Mouse (Mus musculus) heart, postnatal 0 days (tissue): Measurements from ENCODE around the gene Cox14. TPM values are rescaled to one million over a fixed set of nuclear protein-coding genes. Genes with fewer than 3 reads are reported as not detected.

Experiments
- ATAC-seq: fragments of 200-750 bp; cut with Nextera tagmentation; 2 replicates; pipeline ENCODE4 v1.8.0; 2017; ENCODE audit warnings: low read depth, moderate number of reproducible peaks, moderate library complexity; ENCODE audit not compliant: insufficient read depth
- DNase-seq: peaks from one replicate; pipeline ENCODE4 v3.0.0-alpha.2; 2016; ENCODE audit warnings: low spot score
- H3K27ac ChIP-seq: fragments of 300-500 bp; sonication (generic); 2 replicates; pipeline ENCODE4 v1.5.1; 2014; ENCODE audit warnings: low read depth, mild to moderate bottlenecking
- H3K27me3 ChIP-seq: fragments of 300-500 bp; sonication (generic); 2 replicates; pipeline ENCODE4 v1.6.1; 2014; ENCODE audit warnings: low read length, mixed read lengths; ENCODE audit not compliant: control insufficient read depth, insufficient read depth
- H3K36me3 ChIP-seq: fragments of 300-500 bp; sonication (generic); replicated peaks from 2 replicates; pipeline ENCODE4 v1.6.1; 2014; ENCODE audit warnings: low read length, mixed read lengths; ENCODE audit not compliant: control insufficient read depth, insufficient read depth
- H3K4me1 ChIP-seq: fragments of 300-500 bp; sonication (generic); 2 replicates; pipeline ENCODE4 v1.6.1; 2014; ENCODE audit warnings: antibody characterized with exemption; ENCODE audit not compliant: control insufficient read depth, insufficient read depth
- H3K4me2 ChIP-seq: fragments of 300-500 bp; sonication (generic); 2 replicates; pipeline ENCODE4 v1.6.1; 2014; ENCODE audit warnings: low read depth, mild to moderate bottlenecking, low read length, moderate library complexity
- H3K4me3 ChIP-seq: fragments of 300-500 bp; sonication (generic); 2 replicates; pipeline ENCODE4 v1.5.1; 2014; ENCODE audit warnings: low read depth, low read length
- H3K9ac ChIP-seq: fragments of 300-500 bp; sonication (generic); replicated peaks from 2 replicates; pipeline ENCODE4 v1.6.1; 2014; ENCODE audit warnings: low read depth, low read length, mixed read lengths
- H3K9me3 ChIP-seq: fragments of 300-500 bp; sonication (generic); replicated peaks from 2 replicates; pipeline ENCODE4 v1.6.1; 2016; ENCODE audit warnings: low read length; ENCODE audit not compliant: control insufficient read depth
- CTCF ChIP-seq: IDR thresholded peaks from 2 replicates; pipeline ENCODE4 v1.5.1; 2016; ENCODE audit warnings: antibody characterized with exemption, control low read depth, low read depth
- EP300 ChIP-seq: IDR thresholded peaks from 2 replicates; pipeline ENCODE4 v1.6.1; 2016; ENCODE audit warnings: antibody characterized with exemption, low read depth
- WGBS: fragments of 180-500 bp; shearing (Covaris S2); extraction: QIAGEN DNeasy Blood & Tissue Kit; methylation state at CpG from one replicate; pipeline ENCODE4 v1.1.7; 2014; 5-methylcytosine and 5-hydroxymethylcytosine counted together
- polyA plus RNA-seq: library from polyadenylated mRNA; unstranded; fragments of >200 nt; fragmentation: Nextera tagmentation; extraction: Ambion mirVana; gene quantifications from 2 replicates; pipeline ENCODE4 v1.2.1, GENCODE M21; 2015
- total RNA-seq: library from RNA; depleted of rRNA; stranded (reverse); fragments of >200 nt; gene quantifications from 2 replicates; pipeline ENCODE4 v1.2.3, GENCODE M21; 2014; ENCODE audit warnings: low replicate concordance; rRNA removed

Cox14 gene
- total RNA-seq (94.2 and 195 TPM in 2 replicates), polyA plus RNA-seq (341 and 358 TPM in 2 replicates)

DNA sequence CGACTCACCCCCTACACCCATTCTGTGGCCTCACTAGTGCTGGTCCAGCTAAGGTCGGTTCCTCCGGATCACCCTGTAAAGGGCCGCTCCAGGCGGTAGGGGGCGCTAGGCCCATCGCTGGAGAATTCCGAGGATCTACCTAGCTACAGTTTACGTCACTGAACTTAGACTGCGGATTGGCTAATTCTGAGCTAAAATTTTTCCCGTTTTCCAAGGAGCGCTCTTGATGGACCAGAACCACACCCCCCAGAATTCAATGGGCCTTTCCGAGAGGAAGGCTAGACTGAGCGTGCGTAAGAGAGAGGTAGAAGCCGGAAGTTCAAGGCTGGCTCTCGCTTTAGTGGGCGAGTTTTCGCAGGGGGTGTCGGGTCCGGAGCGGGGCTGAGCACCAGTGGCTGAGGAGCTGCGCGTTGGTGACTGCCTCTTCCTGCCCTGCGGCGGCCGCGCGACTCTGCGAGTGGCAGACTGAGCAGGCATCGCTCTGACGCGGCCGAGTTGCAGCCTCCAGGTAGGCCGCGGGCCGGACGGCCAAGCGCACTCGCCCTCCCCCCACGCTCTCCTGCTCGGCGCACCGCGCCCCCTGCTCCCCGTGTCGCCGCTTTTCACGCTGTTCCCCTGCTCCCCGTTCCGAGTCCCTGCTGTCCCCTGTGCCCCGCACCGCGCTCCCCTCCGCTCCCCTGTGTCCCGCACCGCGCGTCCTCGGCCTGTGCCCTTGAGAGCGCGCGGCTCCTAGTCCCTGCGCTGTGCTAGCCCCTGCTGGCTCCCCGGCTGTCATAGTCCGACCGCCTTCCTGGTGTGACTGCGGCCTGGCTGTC, at the start of gene Cox14:
Cox14 (plus strand) TSS at position 278 of the 815 bp plus-strand sequence.
- peak; percentile 86 for ATAC-seq

GRCm38 (mm10) chr15:99677089-99677488, 48.3 kb upstream of the Cox14 start:
- H3K36me3 ChIP-seq: no peaks in the 10 kb centered on the region
- DNase-seq (no peak), ATAC-seq (no peak)
- peaks cover 36% of the 10 kb centered on the region for H3K27me3 ChIP-seq
- no peak for TF ChIP-seq CTCF
- no peak for TF ChIP-seq EP300
- no peak overlapping the region for H3K9ac ChIP-seq
- H3K9me3 ChIP-seq: no peaks in the 10 kb centered on the region
- no peak overlapping the region for H3K4me3 ChIP-seq
- H3K4me1 ChIP-seq: no peaks in the 10 kb centered on the region
- WGBS: 50% methylated on average over 8 of the region's 8 CpGs
- H3K4me2 ChIP-seq: no peak overlapping the region
- H3K27ac ChIP-seq: no peak overlapping the region

More for the DNA sequence above, at the start of gene Cox14:
- peak; percentile 100 for DNase-seq
- Histone ChIP-seq H3K9ac (peak within 1 kb of the TSS; percentile 94), H3K36me3 (peaks cover 19% of the 10 kb centered on the region), H3K27me3 (no peaks in the 10 kb centered on the region), H3K4me2 (peak within 1 kb of the TSS; percentile 63), H3K27ac (peak within 1 kb of the TSS; percentile 98), H3K4me3 (peak within 1 kb of the TSS; percentile 79), H3K9me3 (no peaks in the 10 kb centered on the region), H3K4me1 (peaks cover 32% of the 10 kb centered on the region)
- WGBS: under 1% methylated on average over 59 of the region's 68 CpGs
- peak; percentile 37; the same call in 1 of the 2 replicates for TF ChIP-seq EP300
- peak; percentile 95 for TF ChIP-seq CTCF

DNA sequence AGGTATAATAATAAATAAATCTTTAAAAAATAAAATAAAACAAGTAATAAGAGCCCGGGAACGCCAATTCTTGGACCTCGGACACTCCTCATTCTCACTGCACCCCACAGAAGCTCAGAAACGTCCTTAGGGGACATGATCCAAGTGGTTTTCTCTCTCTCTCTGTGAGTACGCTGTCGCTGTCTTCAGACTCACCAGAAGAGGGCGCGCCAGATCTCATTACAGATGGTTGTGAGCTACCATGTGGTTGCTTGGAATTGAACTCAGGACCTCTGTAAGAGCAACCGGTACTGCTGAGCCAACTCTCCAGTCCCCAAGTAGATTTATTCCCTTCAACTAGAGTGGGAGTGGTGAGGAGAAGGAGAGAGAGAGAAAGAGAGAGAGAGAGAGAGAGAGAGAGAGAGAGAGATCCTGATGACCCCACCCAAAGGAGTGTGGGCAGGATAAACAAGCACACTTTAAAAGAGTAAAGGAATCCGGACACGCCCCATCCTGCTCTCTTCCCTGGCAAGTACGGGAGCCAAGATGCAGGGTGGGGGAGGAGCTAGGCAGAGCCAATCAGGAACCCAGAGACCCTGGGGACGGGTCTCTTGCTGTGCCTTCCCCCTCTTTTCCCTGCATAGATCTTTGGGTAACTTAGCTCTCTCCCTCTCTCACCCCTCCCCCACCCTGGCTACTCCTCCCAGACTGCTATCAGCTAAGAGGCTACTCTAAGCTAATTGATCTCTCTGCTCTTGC, 47.2 kb upstream of the Cox14 start:
- no peaks in the 10 kb centered on the region for H3K36me3 ChIP-seq
- H3K27me3 ChIP-seq: peaks cover 25% of the 10 kb centered on the region
- DNase-seq: peak; percentile 8
- 10% methylated on average over 13 of the region's 13 CpGs for WGBS
- H3K9me3 ChIP-seq: no peaks in the 10 kb centered on the region
- H3K4me2 ChIP-seq: no peak overlapping the region
- no peak overlapping the region for H3K27ac ChIP-seq
- TF ChIP-seq CTCF (peak; percentile 28), EP300 (no peak)
- H3K4me3 ChIP-seq: no peak overlapping the region
- ATAC-seq: no peak
- H3K9ac ChIP-seq: no peak overlapping the region
- H3K4me1 ChIP-seq: no peaks in the 10 kb centered on the region

- H3K4me1 ChIP-seq: no peaks in the 10 kb centered on the region
- no peak for ATAC-seq
- H3K9ac ChIP-seq: no peak overlapping the region
- WGBS: 57% methylated on average over 7 of the region's 7 CpGs
- no peak overlapping the region for H3K4me3 ChIP-seq
- no peaks in the 10 kb centered on the region for H3K9me3 ChIP-seq
- no peak overlapping the region for H3K27ac ChIP-seq
- no peak for TF ChIP-seq EP300
- TF ChIP-seq CTCF: no peak
- H3K27me3 ChIP-seq: peaks cover 17% of the 10 kb centered on the region
- H3K36me3 ChIP-seq: no peaks in the 10 kb centered on the region
- no peak for DNase-seq
- H3K4me2 ChIP-seq: no peak overlapping the region
Observed at GRCm38 (mm10) chr15:99679008-99679407, 46.4 kb upstream of the Cox14 start.

DNA sequence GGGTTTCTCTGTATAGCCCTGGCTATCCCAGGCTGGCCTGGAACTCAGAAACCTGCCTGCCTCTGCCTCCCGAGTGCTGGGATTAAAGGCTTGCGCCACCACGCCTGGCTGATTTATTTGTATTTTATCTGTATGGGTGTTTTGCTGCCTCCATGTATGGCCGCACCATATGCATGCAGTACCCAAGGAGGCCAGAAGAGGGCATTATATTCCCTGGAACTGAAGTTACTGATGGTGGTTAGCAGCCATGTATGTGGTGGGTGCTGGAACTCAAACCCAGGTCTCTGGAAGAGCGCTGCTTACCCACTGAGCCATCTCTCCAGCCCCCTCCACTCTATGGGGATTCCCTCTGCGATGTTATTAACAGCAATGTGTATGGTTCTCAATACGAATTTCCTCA, 42.5 kb upstream of the Cox14 start:
- WGBS: 90% methylated on average over 7 of the region's 7 CpGs
- DNase-seq: no peak
- no peak for TF ChIP-seq EP300
- peak; percentile 23; the same call in 1 of the 2 replicates for TF ChIP-seq CTCF
- Histone ChIP-seq H3K27me3 (no peaks in the 10 kb centered on the region), H3K9ac (no peak overlapping the region), H3K4me3 (no peak overlapping the region), H3K36me3 (no peaks in the 10 kb centered on the region), H3K27ac (no peak overlapping the region), H3K4me1 (no peaks in the 10 kb centered on the region), H3K4me2 (no peak overlapping the region), H3K9me3 (no peaks in the 10 kb centered on the region)
- ATAC-seq: no peak
